ENCODE assay signal across 8 mouse cellular contexts in genomic region chr17:24936259-24937237, GRCm38 (mm10). TPM values are rescaled to one million over a fixed set of nuclear protein-coding genes. Genes with fewer than 3 reads are reported as not detected.
DNase-seq lines count a peak whose midpoint lies in the region; ATAC-seq and TF ChIP-seq lines count a peak whose summit lies in the region.

Gene Mapk8ip3 (minus strand): TSS chr17:24936977.

- H3K9ac ChIP-seq in heart, embryonic 15.5 days = peak within 1 kb of the TSS; percentile 92
- peak within 1 kb of the TSS; percentile 96 for H3K9ac ChIP-seq in liver, embryonic 14.5 days (replicated peaks)
- H3K9ac ChIP-seq in neural tube, embryonic 11.5 days (ENCODE audit: low read length) = peak within 1 kb of the TSS; percentile 87
- H3K9ac ChIP-seq in stomach, postnatal 0 days (ENCODE audit: low read length) = peak within 1 kb of the TSS; percentile 82

- peak; percentile 90 for DNase-seq in c-Kit-negative CD71-positive TER-119-positive erythroid progenitor cells, embryonic 14.5 days (ENCODE audit: low read depth, low spot score)
- DNase-seq in forebrain, embryonic 10.5 days (ENCODE audit: extremely low spot score, low spot score) = peak; percentile 94
- DNase-seq in kidney, postnatal 25 days = peak; percentile 95 to 96
- DNase-seq in liver, embryonic 14.5 days (ENCODE audit: low read depth in 3 of 3, low spot score in 3 of 3) = peak; percentile 88 to 92 (median 89)
- peak; percentile 94 for DNase-seq in neural tube, embryonic 11.5 days (ENCODE audit: low spot score)
- peak; percentile 97 for DNase-seq in stomach, postnatal 0 days (ENCODE audit: low spot score)

- peaks cover 21% of the 10 kb centered on the region for H3K4me1 ChIP-seq in forebrain, embryonic 10.5 days
- H3K4me1 ChIP-seq in heart, embryonic 15.5 days (replicated peaks) = peaks cover 29% of the 10 kb centered on the region
- H3K4me1 ChIP-seq in liver, embryonic 14.5 days (replicated peaks; ENCODE audit: control insufficient read depth in 2 of 2, insufficient read depth in 2 of 2, low read length in 1 of 2) = peaks cover 24 to 25% of the 10 kb centered on the region in 2 experiments
- H3K4me1 ChIP-seq in neural tube, embryonic 11.5 days (ENCODE audit: control insufficient read depth, insufficient read depth, low read length) = peaks cover 12% of the 10 kb centered on the region
- H3K4me1 ChIP-seq in stomach, postnatal 0 days (replicated peaks; ENCODE audit: control insufficient read depth, insufficient read depth) = peaks cover 4% of the 10 kb centered on the region; the same call in 1 of the 2 replicates

- peak within 1 kb of the TSS; percentile 96 for H3K4me3 ChIP-seq in forebrain, embryonic 10.5 days
- H3K4me3 ChIP-seq in heart, embryonic 15.5 days = peak within 1 kb of the TSS; percentile 99
- H3K4me3 ChIP-seq in liver, embryonic 14.5 days (ENCODE audit: insufficient read depth in 1 of 2, low read depth in 2 of 2, low read length in 2 of 2) = peak within 1 kb of the TSS; percentile 68 to 97
- peak within 1 kb of the TSS; percentile 97 for H3K4me3 ChIP-seq in neural tube, embryonic 11.5 days (ENCODE audit: low read depth, low read length)
- peak within 1 kb of the TSS; percentile 74 for H3K4me3 ChIP-seq in stomach, postnatal 0 days (ENCODE audit: low read depth, low read length)

- no peaks in the 10 kb centered on the region for H3K27me3 ChIP-seq in forebrain, embryonic 10.5 days (ENCODE audit: poor library complexity, severe bottlenecking)
- H3K27me3 ChIP-seq in heart, embryonic 15.5 days = no peaks in the 10 kb centered on the region
- H3K27me3 ChIP-seq in liver, embryonic 14.5 days (ENCODE audit: control insufficient read depth, insufficient read depth, low read length) = no peaks in the 10 kb centered on the region
- no peaks in the 10 kb centered on the region for H3K27me3 ChIP-seq in neural tube, embryonic 11.5 days (ENCODE audit: control insufficient read depth, insufficient read depth, low read length)
- no peaks in the 10 kb centered on the region for H3K27me3 ChIP-seq in stomach, postnatal 0 days (ENCODE audit: control insufficient read depth, insufficient read depth, low read length)

- peak; percentile 82 for TF ChIP-seq CTCF in liver, embryonic 14.5 days (IDR thresholded peaks at IDR 0.05; ENCODE audit: low read depth)
- TF ChIP-seq CTCF in stomach, postnatal 0 days (IDR thresholded peaks at IDR 0.05; ENCODE audit: low read depth) = peak; percentile 57

- no peak for TF ChIP-seq EP300 in liver, embryonic 14.5 days (IDR thresholded peaks at IDR 0.05; ENCODE audit: low read depth)
- TF ChIP-seq EP300 in stomach, postnatal 0 days (optimal IDR thresholded peaks at IDR 0.05) = no peak

- H3K9me3 ChIP-seq in forebrain, embryonic 10.5 days = no peaks in the 10 kb centered on the region
- no peaks in the 10 kb centered on the region for H3K9me3 ChIP-seq in heart, embryonic 15.5 days (replicated peaks)
- no peaks in the 10 kb centered on the region for H3K9me3 ChIP-seq in liver, embryonic 14.5 days (ENCODE audit: control insufficient read depth, low read length)
- H3K9me3 ChIP-seq in neural tube, embryonic 11.5 days (ENCODE audit: control insufficient read depth, low read length) = no peaks in the 10 kb centered on the region
- H3K9me3 ChIP-seq in stomach, postnatal 0 days (ENCODE audit: control insufficient read depth, low read length) = no peaks in the 10 kb centered on the region

- H3K4me2 ChIP-seq in heart, embryonic 15.5 days = peak within 1 kb of the TSS; percentile 87
- peak within 1 kb of the TSS; percentile 95 for H3K4me2 ChIP-seq in liver, embryonic 14.5 days (ENCODE audit: low read depth)
- peak within 1 kb of the TSS; percentile 78 for H3K4me2 ChIP-seq in neural tube, embryonic 11.5 days (ENCODE audit: low read depth)
- peak within 1 kb of the TSS; percentile 80 for H3K4me2 ChIP-seq in stomach, postnatal 0 days (replicated peaks; ENCODE audit: low read depth)

- peaks cover 32% of the 10 kb centered on the region for H3K36me3 ChIP-seq in forebrain, embryonic 10.5 days (replicated peaks)
- H3K36me3 ChIP-seq in heart, embryonic 15.5 days = peaks cover under 1% of the 10 kb centered on the region; the same call in 1 of the 2 replicates
- peaks cover 10% of the 10 kb centered on the region for H3K36me3 ChIP-seq in liver, embryonic 14.5 days (replicated peaks; ENCODE audit: control insufficient read depth, insufficient read depth, low read depth)
- no peaks in the 10 kb centered on the region for H3K36me3 ChIP-seq in neural tube, embryonic 11.5 days (ENCODE audit: control insufficient read depth, insufficient read depth, low read length)
- no peaks in the 10 kb centered on the region for H3K36me3 ChIP-seq in stomach, postnatal 0 days (ENCODE audit: control insufficient read depth, insufficient read depth, low read length)

- ATAC-seq in CD4-positive, CD25-positive, alpha-beta regulatory T cell, adult 4 months = peak; percentile 99
- ATAC-seq in heart, embryonic 15.5 days (replicated peaks; ENCODE audit: insufficient number of reproducible peaks, insufficient read depth, low FRiP score, low read depth) = peak; percentile 94
- ATAC-seq in liver, embryonic 14.5 days (ENCODE audit: insufficient read depth) = peak; percentile 97
- ATAC-seq in neural tube, embryonic 11.5 days (ENCODE audit: insufficient read depth, low FRiP score, low TSS enrichment) = peak; percentile 96
- ATAC-seq in stomach, postnatal 0 days (ENCODE audit: low FRiP score, low TSS enrichment) = peak; percentile 97

- H3K27ac ChIP-seq in forebrain, embryonic 10.5 days = peak within 1 kb of the TSS; percentile 90
- peak within 1 kb of the TSS; percentile 87 for H3K27ac ChIP-seq in heart, embryonic 15.5 days
- H3K27ac ChIP-seq in liver, embryonic 14.5 days = peak within 1 kb of the TSS; percentile 80
- H3K27ac ChIP-seq in neural tube, embryonic 11.5 days (ENCODE audit: low read depth, low read length) = peak within 1 kb of the TSS; percentile 61; the same call in 1 of the 2 replicates
- peak within 1 kb of the TSS; percentile 83 for H3K27ac ChIP-seq in stomach, postnatal 0 days (replicated peaks)

- under 1% methylated on average over 78 of the region's 78 CpGs for WGBS in forebrain, embryonic 10.5 days
- under 1% methylated on average over 78 of the region's 78 CpGs for WGBS in heart, embryonic 15.5 days
- WGBS in liver, embryonic 14.5 days (ENCODE audit: insufficient replicate concordance) = under 1% methylated on average over 78 of the region's 78 CpGs
- WGBS in neural tube, embryonic 11.5 days = under 1% methylated on average over 78 of the region's 78 CpGs
- under 1% methylated on average over 78 of the region's 78 CpGs for WGBS in stomach, postnatal 0 days

RNA-seq across cellular contexts. Expression of gene Mapk8ip3, which starts in this region (rescaled TPM):
- 10 to 100 TPM; 31.7 to 41.9 TPM for polyA plus RNA-seq in CD4-positive, CD25-positive, alpha-beta regulatory T cell, adult 4 months (2017; shearing (Covaris generic))
- 36.2 and 37.3 TPM in 2 replicates for polyA plus RNA-seq in forebrain, embryonic 10.5 days (2016; fragmentation: Nextera tagmentation; extraction: Ambion mirVana)
- 23.2 and 28.2 TPM in 2 replicates for polyA plus RNA-seq in heart, embryonic 15.5 days (2015; fragmentation: Nextera tagmentation; extraction: Ambion mirVana)
- 30.6 and 34.3 TPM in 2 replicates for polyA plus RNA-seq in liver, embryonic 14.5 days (2012; rRNA removed)
- 7.2 and 8.0 TPM in 2 replicates for polyA plus RNA-seq in liver, embryonic 14.5 days (2014; fragmentation: Nextera tagmentation; extraction: Ambion mirVana)
- 47.8 and 57.5 TPM in 2 replicates for polyA plus RNA-seq in neural tube, embryonic 11.5 days (2014; fragmentation: Nextera tagmentation; extraction: Ambion mirVana)
- 6.2 and 6.5 TPM in 2 replicates for polyA plus RNA-seq in stomach, postnatal 0 days (2015; fragmentation: Nextera tagmentation; extraction: Ambion mirVana)

Comparison
In these comparisons a context has a peak if more than half of its experiments do, and no peak if none do; other contexts are left out.
1. Peak in every context shown above with its lines: DNase-seq, ATAC-seq, H3K4me3 ChIP-seq and H3K27ac ChIP-seq.